Mouse (Mus musculus) bone marrow macrophage, adult 2 months (primary cell): ENCODE results near the gene Slc37a3.

ENCODE experiments used
- CTCF ChIP-seq: IDR thresholded peaks from 2 replicates; pipeline ENCODE4 v1.5.1; 2012; ENCODE audit warnings: low read depth, mild to moderate bottlenecking, low read length, moderate library complexity
- POLR2A ChIP-seq: IDR thresholded peaks from 2 replicates; pipeline ENCODE4 v1.6.1; 2012; ENCODE audit warnings: mild to moderate bottlenecking, low read depth, low read length, borderline replicate concordance

DNA sequence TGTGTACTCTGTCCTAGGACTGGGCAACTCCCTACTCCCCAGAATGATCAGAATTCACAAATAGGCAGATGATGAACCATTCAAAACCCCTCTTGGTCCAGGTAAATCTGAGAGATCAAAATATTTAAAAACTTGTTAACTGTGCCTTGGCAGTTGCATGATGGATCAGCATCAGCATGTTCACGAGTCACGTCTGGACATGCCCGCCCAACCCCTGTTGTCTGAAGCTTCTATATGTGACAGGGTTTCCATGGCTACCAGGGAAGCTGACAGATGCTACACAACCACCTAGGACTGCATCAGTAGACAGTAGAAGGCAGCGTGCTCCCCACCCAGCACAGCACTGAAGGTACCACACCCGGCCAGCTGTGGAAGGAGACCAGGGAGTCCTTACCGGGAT lies 28.5 kb downstream of the Slc37a3 start:
- no peak for TF ChIP-seq CTCF
- TF ChIP-seq POLR2A, result no peak
